Mouse (Mus musculus): ENCODE results near the gene Zc3h6. TPM values are rescaled to one million over a fixed set of nuclear protein-coding genes. Genes with fewer than 3 reads are reported as not detected.

The Zc3h6 gene
- polyA plus RNA-seq, 1 experiment = 3.1 TPM

- no peaks in the 10 kb centered on the region for H3K27me3 ChIP-seq (replicated peaks)
- H3K4me1 ChIP-seq = no peaks in the 10 kb centered on the region
- no peak for TF ChIP-seq FLI1 (IDR thresholded peaks at IDR 0.05; ENCODE audit: low read length)
- peaks cover 30% of the 10 kb centered on the region for H3K36me3 ChIP-seq (replicated peaks; ENCODE audit: low read length)
- H3K9me3 ChIP-seq = no peaks in the 10 kb centered on the region; the same call in 1 of the 2 replicates
- no peak overlapping the region for H3K4me3 ChIP-seq (replicated peaks)
Measured at GRCm38 (mm10) chr2:129020106-129020505, 52.9 kb downstream of the Zc3h6 start.

DNA sequence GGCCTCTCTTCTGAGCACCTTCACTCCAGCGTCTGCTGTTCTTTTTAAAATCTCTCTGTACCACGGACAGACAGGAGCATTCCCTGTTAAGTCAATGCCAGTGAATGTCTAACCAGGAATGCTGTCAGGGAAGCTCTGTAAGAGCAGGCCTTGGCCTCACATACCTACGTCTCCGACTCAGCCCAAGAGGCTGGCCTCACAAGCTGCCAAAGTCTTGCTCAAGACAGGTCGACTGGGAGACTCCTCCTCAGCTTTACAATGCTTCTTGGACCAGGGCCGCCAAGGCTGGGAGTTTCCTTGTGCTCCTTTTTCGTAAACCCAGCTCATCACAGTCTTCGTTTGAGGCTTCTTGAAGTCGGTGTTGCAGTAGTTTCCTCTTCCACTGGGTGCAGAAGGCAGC, 57.6 kb downstream of the Zc3h6 start:
- TF ChIP-seq FLI1 (IDR thresholded peaks at IDR 0.05; ENCODE audit: low read length) (no peak), GATA1 (IDR thresholded peaks at IDR 0.05; ENCODE audit: borderline replicate concordance, low read length) (no peak)
- no peaks in the 10 kb centered on the region for H3K27me3 ChIP-seq (replicated peaks)
- H3K9me3 ChIP-seq = no peaks in the 10 kb centered on the region
- H3K36me3 ChIP-seq (replicated peaks; ENCODE audit: low read length) = peaks cover 6% of the 10 kb centered on the region
- no peaks in the 10 kb centered on the region for H3K4me1 ChIP-seq
- H3K4me3 ChIP-seq (replicated peaks) = no peak overlapping the region

DNA sequence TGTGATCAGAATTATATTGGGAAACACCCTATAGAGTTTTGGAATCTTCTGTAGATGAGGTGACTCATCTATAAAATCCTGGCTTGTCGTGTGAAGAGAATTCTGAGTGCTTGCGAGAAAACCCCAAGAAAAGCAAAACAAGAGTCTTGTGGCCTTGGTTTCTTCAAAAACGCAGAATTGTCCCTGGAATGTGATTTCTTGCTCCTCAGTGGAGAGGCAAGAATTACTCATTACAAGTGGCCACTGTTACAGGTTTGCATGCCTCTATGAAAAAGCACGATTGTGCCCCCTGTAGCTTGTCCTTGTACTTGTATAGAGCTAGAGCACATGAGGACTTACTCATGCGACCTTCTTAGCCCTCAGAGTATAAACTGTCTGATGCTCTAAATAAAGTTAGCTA, 68.2 kb downstream of the Zc3h6 start:
- TF ChIP-seq GATA1 (IDR thresholded peaks at IDR 0.05; ENCODE audit: borderline replicate concordance, low read length) (no peak), FLI1 (IDR thresholded peaks at IDR 0.05; ENCODE audit: low read length) (no peak)
- Histone ChIP-seq H3K9me3 (0 out of 2 replicates have a peak, but pooled peaks cover 3% of the 10 kb centered on the region), H3K4me3 (replicated peaks) (no peak overlapping the region), H3K36me3 (replicated peaks; ENCODE audit: low read length) (no peaks in the 10 kb centered on the region), H3K4me1 (peaks cover 17% of the 10 kb centered on the region), H3K27me3 (replicated peaks) (peaks cover 68% of the 10 kb centered on the region)

GRCm38 (mm10) chr2:129038426-129038936, 71.3 kb downstream of the Zc3h6 start:
- H3K27me3 ChIP-seq (replicated peaks) = peaks cover 71% of the 10 kb centered on the region
- 0 out of 2 replicates have a peak, but pooled peaks cover 3% of the 10 kb centered on the region for H3K9me3 ChIP-seq
- no peaks in the 10 kb centered on the region for H3K36me3 ChIP-seq (replicated peaks; ENCODE audit: low read length)
- peak overlapping the region; percentile 88 for H3K4me3 ChIP-seq (replicated peaks)
- H3K4me1 ChIP-seq = peaks cover 21% of the 10 kb centered on the region
- TF ChIP-seq GATA1 (IDR thresholded peaks at IDR 0.05; ENCODE audit: borderline replicate concordance, low read length) = no peak
- TF ChIP-seq FLI1 (IDR thresholded peaks at IDR 0.05; ENCODE audit: low read length) = no peak

DNA sequence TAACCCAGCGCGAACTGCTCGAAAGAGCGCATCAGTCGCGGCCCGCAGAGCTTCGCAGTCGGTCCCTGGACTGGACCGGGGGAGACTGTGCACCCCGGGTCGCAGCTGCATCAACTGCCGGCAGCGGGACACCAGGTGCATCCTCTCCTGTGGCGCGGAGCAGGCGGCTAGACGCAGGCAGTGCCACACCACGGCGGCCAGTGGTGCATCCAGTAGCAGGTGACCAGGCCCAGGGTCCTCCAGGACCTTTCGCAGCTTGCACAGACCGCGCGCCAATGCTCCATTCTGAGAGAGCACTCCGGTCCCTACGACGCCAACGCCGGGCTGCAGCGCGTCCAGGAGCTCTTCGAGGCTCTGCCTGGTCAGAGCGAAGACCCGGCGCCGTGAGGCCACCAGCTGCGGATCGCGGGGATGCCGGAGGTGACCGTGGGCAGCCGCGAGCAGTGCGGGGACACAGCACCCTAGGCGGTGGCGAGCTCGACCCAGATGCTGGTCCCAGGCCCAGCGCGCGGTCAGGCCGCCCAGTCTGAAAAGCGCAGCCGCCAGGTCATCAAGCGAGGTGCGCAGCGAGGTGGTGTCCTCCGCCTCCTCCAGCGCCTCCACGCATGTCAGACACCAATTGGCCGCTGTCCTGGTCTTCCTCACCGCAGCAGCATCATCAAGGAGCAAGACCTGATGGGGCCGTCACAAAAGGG, 71.9 kb downstream of the Zc3h6 start:
- Histone ChIP-seq H3K27me3 (replicated peaks) (peaks cover 66% of the 10 kb centered on the region), H3K9me3 (0 out of 2 replicates have a peak, but pooled peaks cover 3% of the 10 kb centered on the region), H3K4me3 (replicated peaks) (peak overlapping the region; percentile 88), H3K36me3 (replicated peaks; ENCODE audit: low read length) (no peaks in the 10 kb centered on the region), H3K4me1 (peaks cover 21% of the 10 kb centered on the region)
- no peak for TF ChIP-seq GATA1 (IDR thresholded peaks at IDR 0.05; ENCODE audit: borderline replicate concordance, low read length)
- no peak for TF ChIP-seq FLI1 (IDR thresholded peaks at IDR 0.05; ENCODE audit: low read length)

GRCm38 (mm10) chr2:129040567-129040966, 73.4 kb downstream of the Zc3h6 start:
- Histone ChIP-seq H3K27me3 (replicated peaks) (peaks cover 60% of the 10 kb centered on the region), H3K36me3 (replicated peaks; ENCODE audit: low read length) (no peaks in the 10 kb centered on the region), H3K4me3 (replicated peaks) (peak overlapping the region; percentile 6), H3K4me1 (peaks cover 21% of the 10 kb centered on the region), H3K9me3 (no peaks in the 10 kb centered on the region)
- TF ChIP-seq FLI1 (IDR thresholded peaks at IDR 0.05; ENCODE audit: low read length) (no peak), GATA1 (IDR thresholded peaks at IDR 0.05; ENCODE audit: borderline replicate concordance, low read length) (no peak)

GRCm38 (mm10) chr2:129046172-129046845, 79.1 kb downstream of the Zc3h6 start:
- Histone ChIP-seq H3K4me1 (no peaks in the 10 kb centered on the region), H3K36me3 (replicated peaks; ENCODE audit: low read length) (no peaks in the 10 kb centered on the region), H3K27me3 (replicated peaks) (peaks cover 25% of the 10 kb centered on the region), H3K9me3 (no peaks in the 10 kb centered on the region), H3K4me3 (replicated peaks) (no peak overlapping the region)
- TF ChIP-seq FLI1 (IDR thresholded peaks at IDR 0.05; ENCODE audit: low read length) (no peak), GATA1 (IDR thresholded peaks at IDR 0.05; ENCODE audit: borderline replicate concordance, low read length) (no peak)

DNA sequence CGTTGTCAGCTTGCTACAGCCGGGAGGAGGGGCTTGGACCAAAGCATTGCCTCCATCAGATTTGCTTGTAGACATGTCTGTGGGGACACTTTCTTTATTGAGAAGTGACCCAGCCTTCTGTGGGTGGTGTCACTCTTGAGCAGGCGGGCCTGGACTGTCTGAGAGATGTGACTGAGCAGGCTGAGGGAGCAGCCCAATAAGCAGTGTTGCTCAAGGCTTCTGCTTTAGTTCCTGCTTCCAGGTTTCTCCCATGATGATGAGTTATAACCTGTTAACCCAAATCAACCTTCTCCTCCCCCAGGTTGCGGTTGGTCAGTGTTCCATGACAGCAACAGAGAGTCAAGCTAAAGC, 79.6 kb downstream of the Zc3h6 start:
- Histone ChIP-seq H3K9me3 (no peaks in the 10 kb centered on the region), H3K27me3 (replicated peaks) (peaks cover 25% of the 10 kb centered on the region), H3K36me3 (replicated peaks; ENCODE audit: low read length) (no peaks in the 10 kb centered on the region), H3K4me3 (replicated peaks) (no peak overlapping the region), H3K4me1 (no peaks in the 10 kb centered on the region)
- TF ChIP-seq FLI1 (IDR thresholded peaks at IDR 0.05; ENCODE audit: low read length) (no peak), GATA1 (IDR thresholded peaks at IDR 0.05; ENCODE audit: borderline replicate concordance, low read length) (no peak)

- H3K9me3 ChIP-seq = no peaks in the 10 kb centered on the region
- H3K4me3 ChIP-seq (replicated peaks) = no peak within 1 kb of the TSS
- no peaks in the 10 kb centered on the region for H3K36me3 ChIP-seq (replicated peaks; ENCODE audit: low read length)
- no peaks in the 10 kb centered on the region for H3K4me1 ChIP-seq
- TF ChIP-seq FLI1 (IDR thresholded peaks at IDR 0.05; ENCODE audit: low read length) (no peak), GATA1 (IDR thresholded peaks at IDR 0.05; ENCODE audit: borderline replicate concordance, low read length) (no peak)
- peaks cover 18% of the 10 kb centered on the region for H3K27me3 ChIP-seq (replicated peaks)
Measured at GRCm38 (mm10) chr2:129047811-129048210, 80.6 kb downstream of the Zc3h6 start, which contains the start of gene Vinac1. TSS of gene Vinac1 (minus strand) at chr2:129048172.

DNA sequence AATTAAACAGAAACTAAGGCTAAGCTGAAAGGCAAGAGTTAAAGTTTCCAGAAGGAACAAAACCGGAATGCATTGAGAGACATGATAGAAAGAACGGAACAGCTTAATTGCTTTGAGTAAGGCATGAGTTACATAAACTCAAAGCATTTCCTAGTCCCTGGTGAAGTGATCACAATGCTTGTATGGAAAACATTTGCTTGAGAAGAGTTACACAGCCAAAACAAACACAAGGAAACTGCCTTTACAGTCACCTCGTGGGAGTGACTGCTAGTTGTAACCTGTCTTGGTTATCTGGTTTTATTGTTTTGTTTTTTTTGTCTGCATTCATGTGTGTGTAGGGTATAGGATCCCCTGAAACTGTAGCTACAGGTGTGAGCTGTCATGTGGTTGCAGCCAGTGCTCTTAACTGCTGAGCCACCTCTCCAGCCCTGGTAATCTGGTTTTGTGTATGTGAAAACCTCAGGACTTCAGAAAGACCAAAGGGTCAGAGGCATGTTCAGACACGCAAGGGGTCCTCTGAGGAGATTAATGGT, 85.3 kb downstream of the Zc3h6 start:
- H3K36me3 ChIP-seq (replicated peaks; ENCODE audit: low read length) = no peaks in the 10 kb centered on the region
- H3K4me1 ChIP-seq = no peaks in the 10 kb centered on the region; the same call in 1 of the 2 replicates
- H3K4me3 ChIP-seq (replicated peaks) = no peak overlapping the region
- H3K27me3 ChIP-seq (replicated peaks) = peaks cover 19% of the 10 kb centered on the region
- H3K9me3 ChIP-seq = peaks cover 12% of the 10 kb centered on the region
- no peak for TF ChIP-seq FLI1 (IDR thresholded peaks at IDR 0.05; ENCODE audit: low read length)
- TF ChIP-seq GATA1 (IDR thresholded peaks at IDR 0.05; ENCODE audit: borderline replicate concordance, low read length) = no peak
